Mouse (Mus musculus): ENCODE results near the gene Zik1. TPM values are rescaled to one million over a fixed set of nuclear protein-coding genes. Genes with fewer than 3 reads are reported as not detected.

The Zik1 gene
- 6.0 and 6.1 TPM in 2 replicates for polyA plus RNA-seq (2012; rRNA removed)

- WGBS: under 1% methylated on average over 33 of the region's 33 CpGs
- TF ChIP-seq CTCF (IDR thresholded peaks at IDR 0.05; ENCODE audit: borderline replicate concordance, insufficient read depth, low read depth, low read length) (no peak), POLR2A (IDR thresholded peaks at IDR 0.05; ENCODE audit: borderline replicate concordance, insufficient read depth, low read length) (peak; percentile 53; the same call in 1 of the 2 replicates)
Measured at GRCm38 (mm10) chr7:10494786-10495521, at the start of gene Zik1. Gene Zik1, minus strand, starts transcription at chr7:10495394.

DNA sequence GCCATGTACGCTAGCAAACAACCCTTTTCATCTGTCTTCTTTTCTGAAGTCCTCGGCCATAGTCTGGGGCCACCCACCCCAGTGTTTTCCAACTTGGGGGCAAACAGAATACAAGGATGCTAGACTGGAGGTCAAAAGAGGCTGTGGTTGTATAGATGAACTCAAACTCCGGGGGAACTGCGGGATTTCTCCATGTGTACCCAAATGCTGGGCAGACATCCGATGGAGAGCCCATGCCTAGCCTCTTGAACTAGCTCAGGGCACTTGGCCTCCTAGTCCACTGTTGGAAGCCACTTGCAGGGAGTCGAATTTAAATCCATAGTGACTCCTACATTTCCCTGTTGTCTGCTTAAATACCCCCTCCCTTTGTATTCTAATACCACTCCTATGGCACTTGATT, 384 bp upstream of the Zik1 start:
- DNase-seq: no peak
- WGBS: 33% methylated on average over 6 of the region's 6 CpGs
- Histone ChIP-seq H3K27ac (ENCODE audit: insufficient read depth, low read length) (no peak overlapping the region), H3K4me3 (replicated peaks; ENCODE audit: insufficient read depth, low read depth, low read length) (peak overlapping the region; percentile 71), H3K27me3 (ENCODE audit: control insufficient read depth, insufficient read depth, low read length) (no peaks in the 10 kb centered on the region), H3K4me1 (ENCODE audit: control insufficient read depth, insufficient read depth, low read length) (no peaks in the 10 kb centered on the region)
- TF ChIP-seq POLR2A (IDR thresholded peaks at IDR 0.05; ENCODE audit: borderline replicate concordance, insufficient read depth, low read length) (no peak), CTCF (IDR thresholded peaks at IDR 0.05; ENCODE audit: borderline replicate concordance, insufficient read depth, low read depth, low read length) (no peak)

More at GRCm38 (mm10) chr7:10494786-10495521, at the start of gene Zik1:
- Histone ChIP-seq H3K4me3 (replicated peaks; ENCODE audit: insufficient read depth, low read depth, low read length) (peak within 1 kb of the TSS; percentile 71), H3K27ac (ENCODE audit: insufficient read depth, low read length) (no peak within 1 kb of the TSS), H3K4me1 (ENCODE audit: control insufficient read depth, insufficient read depth, low read length) (no peaks in the 10 kb centered on the region), H3K27me3 (ENCODE audit: control insufficient read depth, insufficient read depth, low read length) (no peaks in the 10 kb centered on the region)
- peak; percentile 79 to 82 for DNase-seq

GRCm38 (mm10) chr7:10480588-10481233, 14.5 kb downstream of the Zik1 start:
- peak overlapping the region; percentile 81 for H3K4me3 ChIP-seq (replicated peaks; ENCODE audit: insufficient read depth, low read depth, low read length)
- H3K27ac ChIP-seq (ENCODE audit: insufficient read depth, low read length): no peak overlapping the region
- WGBS: 57% methylated on average over 18 of the region's 18 CpGs
- DNase-seq: peak; percentile 63 to 69
- no peaks in the 10 kb centered on the region for H3K27me3 ChIP-seq (ENCODE audit: control insufficient read depth, insufficient read depth, low read length)
- TF ChIP-seq POLR2A (IDR thresholded peaks at IDR 0.05; ENCODE audit: borderline replicate concordance, insufficient read depth, low read length) (no peak), CTCF (IDR thresholded peaks at IDR 0.05; ENCODE audit: borderline replicate concordance, insufficient read depth, low read depth, low read length) (no peak)
- no peaks in the 10 kb centered on the region for H3K4me1 ChIP-seq (ENCODE audit: control insufficient read depth, insufficient read depth, low read length)

DNA sequence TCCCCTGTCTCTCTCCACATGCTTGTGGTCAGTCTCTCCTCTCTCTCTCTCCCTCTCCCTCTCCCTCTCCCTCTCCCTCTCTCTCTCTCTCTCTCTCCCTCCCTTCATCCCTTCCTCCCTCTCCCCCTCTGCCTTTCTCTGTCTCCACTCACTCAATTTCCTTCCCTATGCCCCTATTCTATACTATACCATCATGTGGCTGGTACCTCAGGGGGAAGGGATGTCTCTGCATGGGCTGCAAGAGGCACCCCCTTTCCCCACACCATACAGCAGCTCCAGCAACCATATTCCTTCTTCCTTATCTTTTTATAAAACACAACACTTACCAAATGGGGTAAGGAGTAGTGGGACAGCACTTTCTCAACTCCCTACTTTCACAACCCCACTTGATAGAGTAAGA, 15.4 kb downstream of the Zik1 start:
- DNase-seq: no peak
- no peak for TF ChIP-seq CTCF (IDR thresholded peaks at IDR 0.05; ENCODE audit: borderline replicate concordance, insufficient read depth, low read depth, low read length)
- no peak for TF ChIP-seq POLR2A (IDR thresholded peaks at IDR 0.05; ENCODE audit: borderline replicate concordance, insufficient read depth, low read length)
- Histone ChIP-seq H3K27ac (ENCODE audit: insufficient read depth, low read length) (no peak overlapping the region), H3K27me3 (ENCODE audit: control insufficient read depth, insufficient read depth, low read length) (no peaks in the 10 kb centered on the region), H3K4me1 (ENCODE audit: control insufficient read depth, insufficient read depth, low read length) (no peaks in the 10 kb centered on the region), H3K4me3 (replicated peaks; ENCODE audit: insufficient read depth, low read depth, low read length) (no peak overlapping the region)

DNA sequence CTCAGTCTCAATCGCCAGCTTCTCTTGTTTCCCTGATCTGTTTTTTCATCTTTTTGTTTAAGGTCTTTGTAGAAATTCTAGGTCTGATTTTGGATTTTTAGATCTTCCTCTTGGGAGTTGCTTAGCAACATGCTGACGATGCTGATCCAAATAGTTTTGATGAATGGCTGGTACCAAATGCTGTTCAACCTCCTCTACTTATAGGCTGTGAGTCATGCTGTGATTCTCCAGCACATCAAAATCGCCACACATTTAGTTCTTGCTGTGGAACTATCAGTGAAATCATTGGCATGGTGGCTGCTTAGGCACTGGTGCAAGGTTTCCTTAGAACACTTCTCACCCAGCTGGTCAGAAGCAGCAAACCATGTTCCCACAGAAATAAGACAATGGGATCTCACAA, 37.0 kb downstream of the Zik1 start:
- H3K4me3 ChIP-seq (replicated peaks; ENCODE audit: insufficient read depth, low read depth, low read length): no peak overlapping the region
- no peak overlapping the region for H3K27ac ChIP-seq (ENCODE audit: insufficient read depth, low read length)
- 64% methylated on average over 3 of the region's 3 CpGs for WGBS
- DNase-seq: no peak
- H3K27me3 ChIP-seq (ENCODE audit: control insufficient read depth, insufficient read depth, low read length): no peaks in the 10 kb centered on the region
- no peaks in the 10 kb centered on the region for H3K4me1 ChIP-seq (ENCODE audit: control insufficient read depth, insufficient read depth, low read length)
- no peak for TF ChIP-seq CTCF (IDR thresholded peaks at IDR 0.05; ENCODE audit: borderline replicate concordance, insufficient read depth, low read depth, low read length)
- no peak for TF ChIP-seq POLR2A (IDR thresholded peaks at IDR 0.05; ENCODE audit: borderline replicate concordance, insufficient read depth, low read length)

- no peak within 1 kb of the TSS for H3K4me3 ChIP-seq (replicated peaks; ENCODE audit: insufficient read depth, low read depth, low read length)
- H3K4me1 ChIP-seq (ENCODE audit: control insufficient read depth, insufficient read depth, low read length): no peaks in the 10 kb centered on the region
- TF ChIP-seq POLR2A (IDR thresholded peaks at IDR 0.05; ENCODE audit: borderline replicate concordance, insufficient read depth, low read length): no peak
- TF ChIP-seq CTCF (IDR thresholded peaks at IDR 0.05; ENCODE audit: borderline replicate concordance, insufficient read depth, low read depth, low read length): no peak
- H3K27ac ChIP-seq (ENCODE audit: insufficient read depth, low read length): no peak within 1 kb of the TSS
- no peak for DNase-seq
- no peaks in the 10 kb centered on the region for H3K27me3 ChIP-seq (ENCODE audit: control insufficient read depth, insufficient read depth, low read length)
Measured at GRCm38 (mm10) chr7:10443031-10443430, 52.2 kb downstream of the Zik1 start, which contains the start of gene Vmn1r67. Gene Vmn1r67, plus strand, starts transcription at chr7:10443331.

Other genes with a start within 250 kb of the Zik1 start
- not detected in 2 replicates for gene Vmn1r66, start 217.4 kb downstream of the Zik1 start, polyA plus RNA-seq (2012; rRNA removed)
- gene Vmn1r67, start 52.1 kb downstream of the Zik1 start, polyA plus RNA-seq (2012; rRNA removed): not detected in 2 replicates
- gene Vmn1r68, start 63.1 kb upstream of the Zik1 start, polyA plus RNA-seq (2012; rRNA removed): not detected in 2 replicates
- gene Vmn1r69, start 118.3 kb upstream of the Zik1 start, polyA plus RNA-seq (2012; rRNA removed): not detected in 2 replicates
- not detected in 2 replicates for gene Vmn1r70, start 136.1 kb upstream of the Zik1 start, polyA plus RNA-seq (2012; rRNA removed)
- not detected in 2 replicates for gene Nlrp4b, start 192.4 kb upstream of the Zik1 start, polyA plus RNA-seq (2012; rRNA removed)